Mouse (Mus musculus) right cerebral cortex, postnatal 10 days (tissue): ENCODE results near the gene Eif2b2.
A peak's percentile ranks its signal among the peaks of the same experiment; 100 is the strongest.

ENCODE experiments used
- DNase-seq, 2 experiments: peaks; one replicate each; pipeline ENCODE4 v3.0.0; 2021; ENCODE audit warnings: low spot score in 2 of 2

Eif2b2 gene

DNA sequence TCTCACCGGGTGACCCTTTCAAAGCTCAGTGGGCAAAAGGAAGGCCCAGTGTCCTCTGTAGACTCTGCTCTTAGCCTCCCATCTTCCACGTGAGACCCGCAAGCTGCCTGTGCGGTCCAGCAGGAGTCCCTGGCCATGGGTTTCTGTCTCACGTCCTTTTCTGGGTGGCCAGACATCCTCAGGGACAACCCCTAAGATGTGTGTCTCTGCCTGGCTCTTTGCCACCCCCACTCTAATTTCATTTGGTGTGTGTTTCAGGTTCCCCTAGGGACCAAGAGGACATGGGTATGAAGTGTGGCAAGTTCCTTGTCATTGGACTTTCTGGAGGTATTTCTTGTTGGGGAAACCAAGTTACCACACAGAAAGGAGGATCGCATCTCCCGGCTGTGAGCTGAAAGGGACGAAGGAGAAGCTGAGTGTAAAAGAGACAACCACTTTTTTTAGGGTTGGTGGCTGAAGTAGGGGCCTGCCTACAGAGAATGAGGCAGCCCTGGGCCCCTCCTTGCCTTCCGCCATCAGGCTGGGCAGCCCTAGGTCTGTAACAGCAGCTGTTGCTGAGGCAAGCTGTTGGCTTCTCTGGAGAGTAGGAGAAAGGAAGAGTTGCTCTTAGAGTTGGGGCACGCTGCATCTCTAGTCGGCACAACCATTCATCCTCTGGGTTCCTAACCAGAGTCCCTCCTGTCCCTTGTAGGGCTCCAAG, 25.2 kb upstream of the Eif2b2 start:
- no peak for DNase-seq

DNA sequence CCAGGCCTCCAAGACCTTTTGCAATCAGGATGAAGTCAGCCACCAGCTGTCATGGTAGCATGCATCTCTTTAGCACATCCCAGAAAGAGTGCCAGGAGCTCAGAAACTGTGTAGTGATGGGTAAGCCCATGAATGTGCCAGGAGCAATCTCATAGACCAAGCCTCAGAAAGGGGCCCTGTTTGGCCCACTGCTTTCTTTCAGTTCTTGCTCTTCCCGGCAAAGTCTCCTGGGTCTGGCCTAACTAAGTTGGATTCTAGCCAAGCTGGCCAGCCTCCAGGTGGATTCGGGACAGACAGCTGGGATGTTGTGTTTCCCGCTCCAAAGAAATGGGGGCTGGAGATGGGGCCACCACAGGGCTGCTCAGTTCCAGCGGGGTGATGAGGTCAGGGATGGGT, 24.7 kb upstream of the Eif2b2 start:
- DNase-seq: peak; percentile 77 to 79

DNA sequence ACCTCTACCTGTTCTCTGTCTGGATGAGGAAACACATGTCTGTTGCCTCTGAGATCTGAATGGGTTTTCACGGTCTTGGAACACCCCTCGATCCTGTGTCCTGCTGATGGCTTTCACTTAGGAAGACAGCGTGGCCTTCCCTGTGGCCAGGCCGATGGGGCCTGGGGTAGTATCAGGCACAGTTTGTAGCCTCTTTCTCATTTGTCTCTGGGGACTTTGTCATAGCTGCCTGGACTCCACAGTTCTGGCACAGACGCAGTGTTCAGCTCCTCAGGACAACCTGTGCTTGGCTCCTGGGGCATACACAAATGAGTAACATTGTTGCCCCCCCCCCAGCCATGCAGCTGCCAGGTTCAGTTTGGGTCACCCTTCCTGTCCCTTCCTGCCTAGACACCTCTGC, 24.2 kb upstream of the Eif2b2 start:
- no peak for DNase-seq

DNA sequence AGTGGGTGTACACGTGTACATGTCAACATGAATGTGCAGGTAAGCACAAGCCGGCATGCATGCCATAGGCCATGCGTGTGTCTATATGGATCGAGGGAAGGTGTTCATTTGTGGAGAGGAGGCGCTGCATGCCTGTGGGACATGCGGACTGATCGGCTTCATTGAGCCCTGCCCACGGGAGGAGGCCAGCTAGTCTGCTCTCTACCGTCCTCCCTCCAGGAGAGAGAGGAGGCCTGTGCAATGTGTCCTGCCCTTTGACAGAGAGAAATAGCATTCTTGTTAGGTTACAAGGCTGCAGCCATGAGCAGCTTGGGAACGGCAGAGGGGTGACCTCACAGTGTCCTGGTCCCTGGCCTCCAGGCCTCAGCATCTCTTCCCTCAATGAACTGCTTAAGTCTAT, 23.1 kb upstream of the Eif2b2 start:
- no peak for DNase-seq

DNA sequence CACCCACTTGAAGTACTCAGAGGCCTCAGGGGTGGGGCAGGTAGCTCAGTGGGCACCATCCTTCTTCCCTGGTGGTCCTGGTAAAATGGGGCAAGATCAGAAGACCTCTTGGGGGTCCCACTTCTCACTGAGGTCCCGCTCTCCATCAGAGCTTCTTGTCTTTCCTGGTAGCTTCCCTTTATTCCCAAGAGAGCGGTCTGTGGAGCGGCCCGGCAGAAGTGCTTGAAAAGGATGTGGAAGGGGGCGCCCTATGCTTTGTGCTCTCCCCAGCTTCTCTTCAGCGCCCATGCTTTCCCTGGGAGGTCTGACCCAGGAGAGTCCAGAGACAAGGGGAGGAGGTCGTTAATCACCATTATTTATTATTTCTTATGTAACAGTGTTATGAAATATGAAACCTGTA, 21.9 kb upstream of the Eif2b2 start:
- no peak for DNase-seq

DNA sequence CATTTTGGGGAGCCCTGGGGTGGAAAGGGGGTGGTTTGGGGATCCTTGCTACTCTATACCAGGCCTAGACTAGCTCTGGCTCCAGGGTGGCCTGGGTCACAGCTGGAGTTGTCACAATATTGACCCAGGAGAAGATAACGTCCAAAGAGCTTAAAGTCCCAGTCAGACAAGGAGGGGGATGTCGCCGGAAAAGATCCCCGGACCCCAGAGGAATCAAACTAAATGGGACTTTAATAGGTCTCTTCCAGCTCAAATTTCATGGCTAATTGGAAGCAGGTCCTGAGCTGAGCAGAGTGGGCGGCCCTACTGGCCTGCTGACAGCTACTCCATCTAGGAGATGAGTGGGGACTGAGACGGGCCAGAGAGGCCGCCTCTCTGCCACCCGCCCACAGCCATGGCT, 21.3 kb upstream of the Eif2b2 start:
- DNase-seq: no peak

DNA sequence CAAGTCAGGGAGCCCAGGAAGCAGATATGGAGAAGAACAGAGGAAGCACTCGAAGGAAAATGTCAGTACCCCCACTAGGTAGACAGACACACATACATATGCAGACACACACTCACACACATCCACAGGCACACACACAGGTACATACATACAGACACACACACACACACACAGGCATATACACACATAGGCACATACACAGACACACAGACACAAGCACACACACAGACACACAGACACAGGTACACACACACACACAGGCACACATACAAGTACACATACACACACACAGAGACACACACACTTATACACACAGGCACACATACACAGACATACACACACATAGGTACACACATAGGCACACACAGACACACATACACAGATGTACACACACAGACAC, 19.3 kb upstream of the Eif2b2 start:
- no peak for DNase-seq

DNA sequence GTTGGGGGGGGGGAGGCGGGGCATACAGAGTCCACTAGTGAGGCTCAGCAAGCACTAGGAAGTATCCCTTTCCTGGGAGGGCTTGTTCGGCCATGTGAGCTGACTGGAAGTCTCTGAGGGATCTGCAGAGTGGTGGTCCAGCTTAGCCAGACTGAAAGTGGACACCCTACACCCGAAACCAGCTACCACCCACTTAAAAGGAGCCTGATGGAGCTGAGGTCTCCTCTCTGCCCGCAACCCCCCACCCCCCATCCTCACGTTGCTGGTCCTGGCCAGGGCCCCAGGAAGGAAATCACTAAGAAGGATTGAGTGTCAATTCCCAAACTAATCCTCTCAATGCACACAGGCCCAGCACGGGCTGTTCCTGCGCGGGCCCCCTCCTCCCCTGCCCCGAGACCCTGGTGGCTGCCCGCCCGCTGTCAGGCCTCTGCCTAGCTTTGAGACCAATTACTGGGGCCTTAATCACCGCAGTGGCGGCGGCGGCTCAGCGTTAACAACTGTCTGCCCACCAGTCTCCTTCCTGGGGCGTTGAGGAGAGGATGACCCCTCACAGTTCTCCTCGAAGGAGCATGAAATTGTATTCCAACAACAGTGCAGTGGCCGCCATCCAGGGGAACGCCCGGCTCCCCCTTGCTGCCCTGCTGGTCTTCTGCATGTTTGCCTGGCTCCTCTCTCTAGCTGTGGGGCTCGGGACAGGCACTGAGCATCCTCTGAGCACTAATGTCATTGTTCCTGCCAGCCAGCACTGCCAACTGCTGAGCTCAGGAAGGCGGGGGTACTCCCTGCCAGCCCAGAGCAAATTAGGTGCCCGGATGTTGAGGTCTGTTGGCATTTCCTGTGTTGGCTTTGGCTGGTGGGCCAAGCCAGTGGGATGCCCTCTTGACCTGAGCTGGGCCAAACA, 18.1 kb upstream of the Eif2b2 start:
- DNase-seq: peak in 1 of 2 experiments; percentile 41

DNA sequence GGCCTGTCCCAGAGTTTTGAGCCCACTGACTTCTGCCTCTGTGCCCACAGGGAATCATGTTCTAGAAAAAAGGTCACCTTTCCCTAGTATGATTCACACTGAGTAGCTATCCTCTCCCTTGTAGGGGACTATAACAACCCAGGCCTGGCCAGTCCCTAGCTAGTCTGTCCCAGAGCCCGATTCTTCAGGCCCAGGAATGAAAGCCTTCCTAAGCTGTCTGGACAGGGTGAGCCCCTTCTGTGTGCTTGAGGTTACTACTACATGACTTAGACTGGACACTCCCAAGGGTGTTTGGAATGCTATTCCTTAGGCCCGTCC, 17.5 kb upstream of the Eif2b2 start:
- no peak for DNase-seq

DNA sequence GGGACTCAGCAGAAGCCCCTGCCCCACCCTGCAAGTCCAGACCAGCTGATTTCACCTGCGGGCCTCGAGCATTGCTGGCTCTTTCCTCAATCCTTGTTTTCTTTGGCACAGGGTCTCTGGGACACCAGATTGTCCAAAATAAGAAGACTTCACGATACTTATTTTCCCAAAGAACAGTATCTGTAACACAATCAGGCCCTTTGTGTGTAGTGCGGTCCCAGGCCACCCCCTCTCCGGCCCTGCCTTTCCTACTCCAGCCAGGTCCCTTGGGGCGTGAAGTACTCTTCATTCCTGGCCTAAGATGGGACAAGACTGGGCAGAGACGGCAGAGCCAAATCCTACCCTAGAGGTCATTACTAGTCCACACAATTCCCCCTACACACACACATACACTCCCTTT, 17.1 kb upstream of the Eif2b2 start:
- DNase-seq: no peak

DNA sequence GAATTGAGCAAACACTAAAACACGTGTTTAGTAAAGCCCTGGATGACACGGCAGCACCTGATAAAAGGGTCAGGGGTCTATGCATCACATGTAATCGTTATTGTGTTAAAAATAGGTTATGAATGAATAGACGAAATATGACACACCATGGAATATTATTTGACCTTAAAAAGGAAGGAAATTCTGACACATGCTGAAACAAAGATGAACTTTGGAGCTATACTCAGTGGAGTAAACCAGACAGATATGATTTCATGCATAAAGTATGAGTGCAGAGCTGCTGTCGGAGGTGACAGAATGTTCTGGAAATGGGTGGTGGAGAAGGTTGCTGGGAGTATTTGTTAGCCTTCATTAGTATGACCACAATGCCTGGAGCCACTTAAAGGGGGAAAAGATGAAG, 15.6 kb upstream of the Eif2b2 start:
- DNase-seq: no peak

DNA sequence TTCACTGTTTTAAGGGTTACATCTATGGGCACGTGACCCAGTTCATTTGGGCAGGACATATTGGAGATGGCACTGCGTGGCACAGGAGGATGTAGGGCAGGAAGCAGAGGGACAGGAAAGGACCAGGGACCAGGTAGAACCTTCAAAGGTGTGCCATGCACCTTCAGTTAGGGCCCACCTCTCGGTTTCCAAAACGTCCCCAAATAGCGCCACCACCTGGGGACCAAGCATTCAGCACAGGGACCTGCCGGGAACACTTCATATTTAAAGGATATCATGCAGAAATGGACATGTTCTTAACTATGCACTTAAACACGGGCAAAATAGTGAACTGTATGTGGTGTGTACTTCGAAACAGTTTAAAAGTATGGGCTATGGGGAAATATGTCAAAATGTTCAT, 15.2 kb upstream of the Eif2b2 start:
- DNase-seq: no peak

DNA sequence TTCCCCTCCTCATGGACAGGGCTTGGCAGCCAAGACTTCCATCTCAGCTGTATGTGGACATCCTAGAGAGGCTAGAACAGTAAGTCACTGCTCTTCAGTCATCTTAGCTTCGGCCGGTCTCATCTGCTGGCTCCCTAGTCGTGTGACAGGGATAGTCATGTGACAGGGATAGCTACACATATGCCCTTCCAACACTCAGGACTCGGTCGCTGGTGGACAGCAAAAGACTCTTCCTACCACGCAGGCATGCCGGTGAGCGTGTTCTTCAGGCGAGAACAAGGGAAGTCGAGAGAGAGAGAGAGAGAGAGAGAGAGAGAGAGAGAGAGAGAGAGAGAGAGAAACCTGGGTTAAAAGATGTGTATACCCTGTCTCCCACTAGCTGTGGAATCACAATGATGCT, 13.9 kb upstream of the Eif2b2 start:
- DNase-seq: no peak

DNA sequence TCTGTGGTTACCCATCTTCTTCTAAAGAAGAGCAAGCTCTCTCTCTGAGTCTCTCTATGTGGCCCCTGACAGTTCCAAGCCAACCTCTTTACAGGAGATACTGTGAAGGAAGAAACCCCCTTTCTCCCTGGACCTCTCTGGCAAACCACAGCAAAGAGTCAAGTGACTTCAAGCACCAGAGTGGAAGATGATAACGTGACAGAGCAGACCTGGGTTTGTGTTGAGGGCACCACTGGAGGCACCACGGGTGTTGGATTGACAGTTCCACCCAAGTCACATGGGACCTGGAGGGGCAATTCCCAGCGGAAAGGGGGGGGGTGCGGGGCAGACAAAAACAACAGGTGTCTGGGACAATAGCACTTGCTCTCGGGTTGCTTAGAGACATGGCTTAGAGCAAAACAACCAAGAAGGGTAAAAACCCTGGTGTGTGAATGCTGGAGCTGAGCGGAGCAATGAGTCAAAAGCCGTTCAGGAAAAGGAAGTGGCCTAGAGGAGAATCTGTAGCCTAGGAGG, 10.5 kb upstream of the Eif2b2 start:
- DNase-seq: no peak

DNA sequence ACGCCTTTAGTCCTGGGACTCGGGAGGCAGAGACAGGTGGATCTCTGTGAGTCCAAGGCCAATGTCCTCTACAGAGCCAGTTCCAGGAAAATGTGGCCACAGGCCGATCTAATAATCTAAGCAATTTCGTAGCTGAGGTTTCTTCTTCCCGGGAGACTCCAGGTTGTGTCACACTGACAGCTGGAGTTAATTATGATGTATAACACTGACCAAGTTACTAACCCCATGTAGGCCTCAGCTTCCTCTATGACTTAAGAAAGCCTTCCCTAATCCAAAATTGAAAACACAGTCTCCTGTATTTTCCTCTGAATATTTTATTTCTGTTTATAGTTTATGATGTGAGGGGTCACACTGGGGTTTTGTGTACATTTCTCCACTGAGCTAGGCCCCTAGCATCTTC, 4.2 kb upstream of the Eif2b2 start:
- no peak for DNase-seq

DNA sequence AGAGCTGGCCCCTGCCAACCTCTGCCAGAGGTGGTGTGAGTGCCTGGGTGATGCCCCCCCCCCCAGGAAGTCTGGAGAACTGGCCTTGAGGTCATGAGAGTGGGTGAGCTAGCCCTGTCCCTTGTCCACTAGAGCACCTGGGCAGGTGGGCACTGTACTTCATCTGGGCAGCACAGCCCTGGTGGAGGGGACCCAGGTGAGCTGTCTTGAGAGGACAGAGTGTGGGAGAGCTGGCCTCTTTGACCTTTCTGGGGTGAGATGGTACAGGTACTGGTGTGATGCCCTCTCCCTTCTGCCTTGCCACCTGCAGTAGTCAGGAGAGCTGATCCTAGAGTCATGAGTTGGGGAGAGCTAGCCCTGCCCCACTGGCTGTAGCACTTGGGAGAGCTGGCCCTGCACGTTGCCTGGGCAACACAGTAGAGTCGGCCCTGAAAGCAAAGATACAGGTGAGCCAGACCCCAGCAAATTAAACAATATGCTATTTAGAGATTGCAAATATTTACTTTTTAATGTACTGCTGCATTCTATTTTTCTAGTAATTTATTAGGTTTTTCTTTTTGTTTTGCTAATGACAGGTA, 1.5 kb upstream of the Eif2b2 start:
- DNase-seq: no peak

DNA sequence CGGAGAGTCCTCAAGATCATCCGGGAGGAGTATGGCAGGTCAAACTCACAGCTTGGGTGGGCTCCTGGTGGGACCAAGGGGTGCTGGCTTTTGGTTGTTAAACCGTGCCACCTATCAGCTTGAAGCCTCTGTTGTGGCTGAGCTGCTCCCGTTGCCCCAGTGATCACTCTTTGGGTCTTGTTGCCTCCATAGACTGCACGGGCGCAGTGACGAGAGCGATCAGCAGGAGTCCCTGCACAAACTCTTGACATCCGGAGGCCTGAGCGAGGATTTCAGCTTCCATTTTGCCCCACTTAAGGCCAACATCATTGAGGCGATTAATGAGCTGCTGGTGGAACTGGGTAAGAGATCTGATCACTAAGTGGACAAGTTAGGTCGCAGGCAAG, 617 bp downstream of the Eif2b2 start:
- DNase-seq: peak in 1 of 2 experiments; percentile 42

DNA sequence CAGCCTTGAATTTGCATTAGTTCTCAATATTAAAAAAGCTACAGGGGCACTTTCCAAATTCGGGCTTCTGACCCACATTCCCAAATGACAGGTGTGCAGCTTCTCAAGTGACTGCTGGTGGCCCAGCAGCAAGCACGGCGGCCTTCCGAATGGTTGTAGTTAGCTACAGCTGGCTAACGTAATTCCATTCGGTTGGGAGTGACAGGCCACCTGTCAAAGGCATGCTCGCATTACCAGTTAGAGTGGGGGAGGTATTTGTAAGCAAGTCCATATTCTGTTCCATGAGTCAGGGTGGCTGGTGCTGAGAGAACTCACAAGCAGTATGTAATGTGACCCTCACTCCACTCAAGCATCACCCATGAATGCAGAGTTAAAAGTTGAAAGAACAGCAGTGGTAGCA, 7.9 kb downstream of the Eif2b2 start:
- no peak for DNase-seq

DNA sequence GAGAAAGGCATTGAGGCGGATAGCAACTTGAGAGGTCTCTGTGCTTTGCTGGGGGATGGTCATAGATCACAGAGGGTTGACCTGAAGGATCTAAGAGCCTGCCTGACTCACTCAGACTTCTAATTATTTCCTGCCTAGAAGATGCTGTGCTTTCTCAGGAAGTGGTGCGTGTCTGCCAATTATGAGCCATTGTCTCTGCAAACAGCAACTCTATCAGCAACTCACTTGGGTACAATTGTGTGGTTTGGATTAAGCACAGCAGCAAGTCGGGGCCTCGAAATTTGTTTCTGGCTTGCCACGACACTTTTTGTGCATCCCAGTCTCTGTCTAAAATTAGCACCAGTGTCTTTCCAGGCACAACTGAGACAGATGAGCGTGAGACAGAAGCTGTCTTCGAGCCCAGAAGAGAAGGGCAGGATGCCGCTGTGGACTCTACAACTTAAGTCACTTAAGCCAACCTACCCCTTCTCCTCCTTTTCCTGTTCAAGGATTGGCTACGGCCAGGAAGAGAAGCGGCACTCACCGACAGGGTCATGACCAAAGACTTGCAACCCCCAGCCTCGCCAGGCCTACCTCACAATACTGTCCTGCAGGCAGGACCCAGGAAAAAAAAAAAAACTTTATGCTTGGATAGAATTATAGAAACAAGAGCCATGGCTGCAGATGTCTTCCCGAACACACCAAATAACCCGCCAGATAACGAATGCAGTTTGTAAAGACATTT, 8.8 kb downstream of the Eif2b2 start:
- DNase-seq: peak in 1 of 2 experiments; percentile 42

DNA sequence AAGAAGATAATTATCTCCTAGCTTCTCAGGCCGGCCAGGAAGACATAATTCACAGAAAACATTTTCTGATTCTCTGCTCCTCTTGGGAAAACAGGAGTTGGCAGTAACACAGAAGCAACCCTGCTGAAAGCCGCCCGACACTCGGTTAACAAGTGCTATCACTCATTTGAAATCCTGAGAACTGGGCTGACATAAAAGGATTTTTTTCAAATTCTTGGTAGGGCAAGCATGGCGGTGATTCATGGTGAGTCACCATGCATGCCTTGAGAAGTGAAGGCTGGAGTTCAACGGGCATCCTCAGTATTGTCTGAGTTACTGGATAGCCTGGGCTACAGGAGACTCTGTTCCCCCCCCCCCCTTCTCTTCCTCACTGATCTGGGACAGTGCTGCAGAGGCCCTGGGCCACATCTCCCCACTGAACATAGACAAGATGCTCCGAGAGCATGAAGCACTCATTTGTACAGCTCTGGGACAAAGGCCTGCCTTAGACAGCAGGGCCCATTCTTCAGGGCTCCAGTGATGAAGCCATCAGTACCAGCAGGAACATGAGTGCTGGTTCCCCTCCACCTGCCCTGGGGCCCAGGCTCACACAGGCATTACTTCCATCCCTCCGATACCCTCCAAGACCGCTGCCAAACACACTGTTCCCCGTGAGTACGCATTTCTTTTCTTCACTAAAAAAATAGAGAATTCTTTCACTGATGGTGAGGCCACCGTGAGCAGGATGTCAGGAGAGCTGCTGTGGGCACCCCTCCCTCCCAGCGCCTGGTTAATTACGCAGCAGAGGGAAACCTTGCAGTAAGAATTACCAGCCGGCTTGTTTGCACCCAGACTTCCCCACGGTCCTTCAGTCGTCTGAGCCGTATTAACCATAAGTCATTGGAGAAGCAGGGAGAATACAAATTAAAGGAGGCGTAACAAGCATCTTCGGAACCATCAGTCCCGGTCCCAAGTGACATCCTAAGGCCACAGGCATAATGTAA, 14.4 kb downstream of the Eif2b2 start:
- no peak for DNase-seq

DNA sequence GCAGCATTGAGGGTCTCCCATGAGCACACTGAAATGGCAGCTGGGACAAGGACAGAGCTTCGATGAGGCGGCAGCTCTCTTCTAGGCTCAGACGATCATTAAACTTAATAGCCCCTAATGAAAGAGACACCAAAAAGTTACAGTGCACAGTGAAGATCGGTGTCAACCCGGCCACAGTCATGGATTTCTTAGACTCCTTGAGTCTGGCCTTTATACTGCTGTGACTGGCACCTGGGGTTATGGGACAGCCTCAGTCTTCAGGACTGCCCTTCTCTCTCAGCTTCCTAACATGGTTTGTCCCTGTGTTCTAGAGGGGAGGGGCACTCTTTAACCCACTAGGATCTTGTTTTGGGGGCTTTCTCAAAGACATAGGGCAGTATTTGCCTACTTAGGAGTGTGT, 18.3 kb downstream of the Eif2b2 start:
- no peak for DNase-seq
